ENCODE assay signal across 34 mouse cellular contexts in the genomic region with DNA sequence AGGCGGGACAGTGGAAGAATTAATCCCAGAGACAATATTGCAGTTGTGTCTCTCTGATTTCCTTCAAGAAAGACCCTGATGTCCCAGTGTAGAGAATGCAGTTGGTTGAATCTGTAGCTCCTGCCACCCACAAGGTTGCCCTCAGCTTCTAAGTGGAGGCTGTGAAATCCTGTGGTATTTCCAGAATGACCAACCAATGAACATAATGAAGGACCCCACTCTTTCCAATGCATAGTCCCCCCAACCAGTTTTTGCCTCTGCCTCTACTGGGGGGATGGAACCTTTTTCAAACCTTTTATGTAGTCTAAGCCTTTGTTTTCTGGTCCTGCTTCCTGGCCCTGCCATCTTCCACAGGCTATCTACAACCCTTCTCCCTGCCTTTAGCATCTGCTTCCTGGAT. TPM values are rescaled to one million over a fixed set of nuclear protein-coding genes. Genes with fewer than 3 reads are reported as not detected.
"Had no signal": no experiment of that assay in that cellular context is flagged by ENCODE, and none has a peak within 500 bp of the region (broad histone marks: within the 10 kb centered on the region; RNA-seq: fewer than 3 reads in every experiment).

No protein-coding gene starts in this region.

- DNase-seq: left cerebral cortex, postnatal 4 days; liver; liver, embryonic 13.5 days; liver, postnatal 0 days; lung, adult 18-20 months; lung, adult 2 months; lung, embryonic 14.5 days; lung, postnatal 10 days; lung, postnatal 14 days; lung, postnatal 36 days; midbrain, embryonic 14.5 days had no signal

- H3K4me2 ChIP-seq: limb, embryonic 12.5 days; limb, embryonic 13.5 days; limb, embryonic 15.5 days; liver, embryonic 11.5 days; liver, embryonic 12.5 days; liver, embryonic 13.5 days; liver, embryonic 15.5 days; lung, embryonic 14.5 days; lung, embryonic 15.5 days; midbrain, embryonic 12.5 days; midbrain, embryonic 13.5 days; neural tube, embryonic 12.5 days; neural tube, embryonic 13.5 days had no signal

- H3K9me3 ChIP-seq: limb, embryonic 10.5 days; limb, embryonic 12.5 days; limb, embryonic 13.5 days; limb, embryonic 15.5 days; liver, embryonic 12.5 days; liver, embryonic 13.5 days; liver, embryonic 15.5 days; lung, embryonic 15.5 days; megakaryocyte, embryonic 14.5 days; midbrain, embryonic 10.5 days; midbrain, embryonic 12.5 days; midbrain, embryonic 13.5 days; neural tube, embryonic 12.5 days; neural tube, embryonic 13.5 days had no signal

- H3K27ac ChIP-seq: left cerebral cortex, adult 2 months; limb, embryonic 10.5 days; limb, embryonic 12.5 days; limb, embryonic 13.5 days; limb, embryonic 15.5 days; liver, embryonic 12.5 days; liver, embryonic 13.5 days; liver, embryonic 14.5 days; liver, embryonic 15.5 days; lung, embryonic 15.5 days; macrophage; midbrain, embryonic 10.5 days; midbrain, embryonic 12.5 days; midbrain, embryonic 13.5 days; neural tube, embryonic 12.5 days; neural tube, embryonic 13.5 days had no signal

- H3K4me3 ChIP-seq: left cerebral cortex, adult 2 months; limb, embryonic 10.5 days; limb, embryonic 12.5 days; limb, embryonic 13.5 days; limb, embryonic 15.5 days; liver, embryonic 12.5 days; liver, embryonic 13.5 days; liver, embryonic 15.5 days; lung, embryonic 15.5 days; megakaryocyte, embryonic 14.5 days; midbrain, embryonic 10.5 days; midbrain, embryonic 12.5 days; midbrain, embryonic 13.5 days; myocyte; neural tube, embryonic 12.5 days; neural tube, embryonic 13.5 days had no signal

- H3K36me3 ChIP-seq: limb, embryonic 10.5 days; limb, embryonic 12.5 days; limb, embryonic 13.5 days; limb, embryonic 15.5 days; liver, embryonic 12.5 days; liver, embryonic 13.5 days; liver, embryonic 15.5 days; lung, embryonic 15.5 days; midbrain, embryonic 10.5 days; midbrain, embryonic 12.5 days; midbrain, embryonic 13.5 days; neural tube, embryonic 12.5 days; neural tube, embryonic 13.5 days had no signal

- H3K9ac ChIP-seq: limb, embryonic 12.5 days; limb, embryonic 13.5 days; limb, embryonic 15.5 days; liver, embryonic 12.5 days; liver, embryonic 13.5 days; liver, embryonic 14.5 days; liver, embryonic 15.5 days; liver, postnatal 0 days; lung, embryonic 14.5 days; lung, embryonic 15.5 days; midbrain, embryonic 12.5 days; midbrain, embryonic 13.5 days; neural tube, embryonic 12.5 days; neural tube, embryonic 13.5 days had no signal

- H3K4me1 ChIP-seq: neural tube, embryonic 12.5 days had no signal

- ATAC-seq: liver, embryonic 12.5 days; liver, postnatal 0 days; midbrain, embryonic 13.5 days; midbrain, embryonic 16.5 days had no signal

- H3K27me3 ChIP-seq: limb, embryonic 12.5 days; limb, embryonic 13.5 days; limb, embryonic 15.5 days; liver, embryonic 12.5 days; liver, embryonic 13.5 days; liver, embryonic 15.5 days; lung, embryonic 15.5 days; megakaryocyte, embryonic 14.5 days; midbrain, embryonic 12.5 days; midbrain, embryonic 13.5 days; neural tube, embryonic 12.5 days; neural tube, embryonic 13.5 days had no signal

RNA-seq across cellular contexts. Expression of a gene that starts 47.4 kb away (rescaled TPM):
- total RNA-seq: megakaryocyte, adult 5-6 weeks; midbrain, postnatal 0 days; monocyte, adult 5-6 weeks had no signal
- polyA plus RNA-seq: liver, adult 2 months; macrophage had no signal
